Mouse (Mus musculus) forebrain, embryonic 15.5 days (tissue): Measurements from ENCODE around the gene Fgfr2. TPM values are rescaled to one million over a fixed set of nuclear protein-coding genes. Genes with fewer than 3 reads are reported as not detected.
"Not testable (repeated sequence)": the region's sequence is repeated elsewhere in the genome, so short reads cannot be mapped to it uniquely, and the experiment has no call there.

ENCODE experiments used
- ATAC-seq: fragments of 200-750 bp; cut with Nextera tagmentation; replicated peaks from 2 replicates; pipeline ENCODE4 v1.8.0; 2017; ENCODE audit warnings: mild to moderate bottlenecking, moderate TSS enrichment, moderate library complexity
- H3K27ac ChIP-seq: fragments of 300-500 bp; sonication (generic); replicated peaks from 2 replicates; pipeline ENCODE4 v1.5.1; 2015; ENCODE audit warnings: mild to moderate bottlenecking, inconsistent platforms
- H3K27me3 ChIP-seq: fragments of 300-500 bp; sonication (generic); 2 replicates; pipeline ENCODE4 v1.6.1; 2015; ENCODE audit warnings: inconsistent platforms
- H3K36me3 ChIP-seq: fragments of 300-500 bp; sonication (generic); 2 replicates; pipeline ENCODE4 v1.6.1; 2015; ENCODE audit warnings: mild to moderate bottlenecking, inconsistent platforms
- H3K4me1 ChIP-seq: fragments of 300-500 bp; sonication (generic); 2 replicates; pipeline ENCODE4 v1.6.1; 2015; ENCODE audit warnings: inconsistent platforms
- H3K4me2 ChIP-seq: fragments of 300-500 bp; sonication (generic); replicated peaks from 2 replicates; pipeline ENCODE4 v1.6.1; 2015; ENCODE audit warnings: mild to moderate bottlenecking, inconsistent platforms
- H3K4me3 ChIP-seq: fragments of 300-500 bp; sonication (generic); 2 replicates; pipeline ENCODE4 v1.5.1; 2015; ENCODE audit warnings: mild to moderate bottlenecking, inconsistent platforms
- H3K9ac ChIP-seq: fragments of 300-500 bp; sonication (generic); replicated peaks from 2 replicates; pipeline ENCODE4 v1.6.1; 2015; ENCODE audit warnings: mild to moderate bottlenecking, inconsistent platforms
- H3K9me3 ChIP-seq: fragments of 300-500 bp; sonication (generic); 2 replicates; pipeline ENCODE4 v1.6.1; 2016; ENCODE audit warnings: inconsistent platforms
- WGBS: fragments of 180-500 bp; shearing (Covaris S2); methylation state at CpG from one replicate; pipeline ENCODE4 v1.1.7; 2015; ENCODE audit warnings: mixed read lengths; 5-methylcytosine and 5-hydroxymethylcytosine counted together
- polyA plus RNA-seq: library from polyadenylated mRNA; unstranded; fragments of >200 nt; fragmentation: Nextera tagmentation; extraction: Ambion mirVana; gene quantifications from 2 replicates; pipeline ENCODE4 v1.2.1, GENCODE M21; 2015

Gene Fgfr2
- polyA plus RNA-seq, 1 experiment from 2014 or later = 48.1 TPM

DNA sequence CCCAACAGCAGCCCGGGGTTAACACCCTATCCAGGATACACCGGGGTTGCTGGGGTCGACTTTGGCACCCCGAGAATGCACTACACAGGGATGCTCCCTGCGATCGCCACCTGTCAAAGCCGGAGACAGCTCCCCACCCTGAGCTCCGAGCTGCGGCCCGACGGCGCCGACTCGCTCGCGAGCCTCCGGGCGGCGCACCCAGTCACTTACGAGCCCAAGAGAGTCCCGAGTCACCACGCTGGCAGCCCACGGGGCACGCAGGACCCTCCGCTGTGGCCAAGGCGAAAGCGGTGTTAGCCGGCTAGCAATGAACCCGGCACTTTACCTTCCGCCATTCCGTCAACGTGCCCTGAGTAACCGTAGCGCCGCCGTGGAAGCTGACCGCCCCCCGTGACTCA is 1713.2 kb downstream of the Fgfr2 start:
- ATAC-seq = peak; percentile 76
- Histone ChIP-seq H3K9me3 (no peaks in the 10 kb centered on the region), H3K4me2 (peak overlapping the region; percentile 72), H3K27ac (peak overlapping the region; percentile 76), H3K9ac (peak overlapping the region; percentile 93), H3K36me3 (no peaks in the 10 kb centered on the region), H3K27me3 (no peaks in the 10 kb centered on the region), H3K4me1 (peaks cover 29% of the 10 kb centered on the region), H3K4me3 (peak overlapping the region; percentile 88)
- under 1% methylated on average over 38 of the region's 38 CpGs for WGBS

DNA sequence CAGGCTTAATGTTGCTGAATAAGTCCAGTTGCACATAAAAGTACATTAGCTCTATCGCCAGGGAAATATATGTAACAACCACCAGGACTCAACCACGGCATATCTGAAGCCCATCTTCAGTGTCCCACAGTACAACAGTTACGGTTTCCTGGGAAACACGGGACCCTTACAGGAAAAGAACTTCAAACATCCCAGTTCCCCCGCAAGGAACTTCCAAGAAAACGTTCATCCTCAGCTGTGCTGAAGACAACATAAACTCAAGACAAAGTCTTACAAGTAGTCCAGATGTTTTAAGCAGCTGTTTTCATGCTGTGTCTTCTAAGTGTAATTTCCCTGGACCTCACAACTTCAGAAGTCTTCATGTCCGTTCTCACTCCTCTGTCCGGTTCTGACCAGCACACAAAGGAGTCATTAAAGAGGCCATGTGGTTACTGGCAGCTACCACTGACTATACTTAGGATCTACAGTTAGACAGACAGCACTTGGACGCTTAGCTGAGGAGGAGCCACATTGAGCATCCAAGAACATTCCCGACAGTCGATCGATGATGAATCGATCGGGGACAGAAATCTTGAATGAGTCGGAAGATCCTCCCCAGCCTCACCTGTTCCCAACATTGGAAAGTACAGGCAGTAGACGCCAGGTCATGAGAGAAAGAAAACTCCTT is 1713.7 kb downstream of the Fgfr2 start:
- Histone ChIP-seq H3K4me3 (peak overlapping the region; percentile 88), H3K36me3 (no peaks in the 10 kb centered on the region), H3K4me2 (peak overlapping the region; percentile 72), H3K9me3 (no peaks in the 10 kb centered on the region), H3K9ac (peak overlapping the region; percentile 93), H3K4me1 (peaks cover 29% of the 10 kb centered on the region), H3K27me3 (no peaks in the 10 kb centered on the region), H3K27ac (no peak overlapping the region)
- 7% methylated on average over 16 of the region's 16 CpGs for WGBS
- no peak for ATAC-seq

DNA sequence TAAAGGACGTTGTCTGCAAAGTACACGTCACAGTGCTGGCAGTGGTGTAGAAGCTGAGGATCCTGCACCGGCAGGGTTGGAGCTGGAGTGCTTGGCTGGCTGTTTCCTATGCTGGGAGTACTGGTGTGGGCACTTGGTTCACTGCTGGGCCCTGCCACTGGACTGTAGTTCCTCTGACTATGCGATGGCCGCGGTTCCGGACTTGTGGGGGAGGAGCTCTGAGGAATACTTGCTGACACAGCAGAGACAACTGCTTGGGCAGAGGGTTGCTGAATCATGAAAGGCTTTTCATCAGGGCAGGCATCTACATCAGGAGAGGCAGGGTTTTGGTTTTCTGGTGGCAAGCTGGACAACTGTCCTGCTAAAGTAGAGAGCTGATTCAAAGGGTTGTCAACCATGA is 1731.4 kb downstream of the Fgfr2 start:
- 93% methylated on average over 7 of the region's 7 CpGs for WGBS
- not testable (repeated sequence) for H3K4me1 ChIP-seq, ATAC-seq, H3K4me3 ChIP-seq, H3K9me3 ChIP-seq, H3K9ac ChIP-seq, H3K4me2 ChIP-seq, H3K27ac ChIP-seq, H3K27me3 ChIP-seq
- peaks cover 34% of the 10 kb centered on the region for H3K36me3 ChIP-seq

DNA sequence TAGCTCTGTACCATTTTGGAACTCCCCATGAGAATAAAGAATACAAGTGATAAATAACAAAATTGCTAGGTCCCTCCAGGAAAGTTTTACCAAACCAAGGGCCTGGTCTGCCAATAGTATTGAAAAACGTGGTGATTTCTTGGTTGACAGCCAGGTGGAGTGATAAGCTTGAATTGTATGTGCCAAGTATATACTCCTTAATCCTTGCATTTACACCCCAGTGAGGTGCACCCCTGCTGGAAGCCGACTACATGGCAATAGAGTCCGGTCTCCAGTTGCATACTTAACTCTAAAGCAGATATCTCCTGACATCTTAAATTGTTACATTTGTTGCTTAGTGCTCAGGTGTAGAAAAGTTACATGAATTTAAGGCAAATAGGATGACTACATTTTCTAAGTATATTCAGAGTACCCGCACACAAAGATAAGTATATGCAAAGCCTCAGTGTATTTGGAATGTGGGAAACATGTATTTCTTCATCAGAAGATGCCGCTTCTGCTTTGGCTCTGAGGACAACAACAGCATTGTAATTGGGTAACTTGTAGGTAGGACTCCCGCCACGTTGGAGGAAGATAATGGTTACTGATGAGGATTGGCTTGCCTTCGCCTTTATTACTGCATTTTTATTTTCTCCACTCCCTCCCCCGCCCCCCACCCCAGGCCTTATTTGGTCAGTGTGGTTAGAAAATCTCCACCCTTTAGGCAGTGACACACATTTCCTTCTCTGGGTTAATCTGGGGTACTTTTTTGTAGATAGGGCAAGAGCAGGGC is 1751.1 kb downstream of the Fgfr2 start:
- Histone ChIP-seq H3K4me2 (peak overlapping the region; percentile 69), H3K4me3 (peak overlapping the region; percentile 78), H3K27me3 (no peaks in the 10 kb centered on the region; the same call in 1 of the 2 replicates), H3K9ac (peak overlapping the region; percentile 94), H3K9me3 (no peaks in the 10 kb centered on the region), H3K4me1 (peaks cover 7% of the 10 kb centered on the region; the same call in 1 of the 2 replicates), H3K27ac (no peak overlapping the region), H3K36me3 (no peaks in the 10 kb centered on the region)
- 74% methylated on average over 9 of the region's 9 CpGs for whole genome bisulfite sequencing
- no peak for ATAC-seq

DNA sequence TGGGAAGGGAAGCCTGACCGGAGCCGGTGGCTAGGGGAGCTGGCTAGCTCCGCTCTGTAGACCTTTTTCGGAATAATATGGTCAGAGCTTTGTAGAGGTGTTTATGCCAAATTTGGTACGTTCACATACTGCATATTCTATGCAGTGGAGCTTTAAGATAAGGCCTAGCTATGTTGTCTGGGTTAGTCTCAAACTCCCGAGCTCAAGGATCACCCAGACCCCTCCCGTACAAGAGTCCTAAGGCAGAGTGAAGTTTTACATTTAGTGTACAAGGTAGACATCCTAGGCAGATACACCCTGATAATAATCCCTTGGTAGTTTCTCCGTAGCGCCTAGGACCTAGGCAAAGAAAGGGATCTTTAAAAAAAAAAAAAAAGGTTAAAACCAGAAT is 1751.7 kb downstream of the Fgfr2 start:
- Histone ChIP-seq H3K9me3 (no peaks in the 10 kb centered on the region), H3K4me2 (peak overlapping the region; percentile 69), H3K4me1 (peaks cover 7% of the 10 kb centered on the region; the same call in 1 of the 2 replicates), H3K9ac (peak overlapping the region; percentile 94), H3K36me3 (no peaks in the 10 kb centered on the region), H3K4me3 (peak overlapping the region; percentile 78), H3K27me3 (no peaks in the 10 kb centered on the region; the same call in 1 of the 2 replicates), H3K27ac (peak overlapping the region; percentile 84)
- WGBS = 6% methylated on average over 9 of the region's 9 CpGs
- ATAC-seq = no peak

DNA sequence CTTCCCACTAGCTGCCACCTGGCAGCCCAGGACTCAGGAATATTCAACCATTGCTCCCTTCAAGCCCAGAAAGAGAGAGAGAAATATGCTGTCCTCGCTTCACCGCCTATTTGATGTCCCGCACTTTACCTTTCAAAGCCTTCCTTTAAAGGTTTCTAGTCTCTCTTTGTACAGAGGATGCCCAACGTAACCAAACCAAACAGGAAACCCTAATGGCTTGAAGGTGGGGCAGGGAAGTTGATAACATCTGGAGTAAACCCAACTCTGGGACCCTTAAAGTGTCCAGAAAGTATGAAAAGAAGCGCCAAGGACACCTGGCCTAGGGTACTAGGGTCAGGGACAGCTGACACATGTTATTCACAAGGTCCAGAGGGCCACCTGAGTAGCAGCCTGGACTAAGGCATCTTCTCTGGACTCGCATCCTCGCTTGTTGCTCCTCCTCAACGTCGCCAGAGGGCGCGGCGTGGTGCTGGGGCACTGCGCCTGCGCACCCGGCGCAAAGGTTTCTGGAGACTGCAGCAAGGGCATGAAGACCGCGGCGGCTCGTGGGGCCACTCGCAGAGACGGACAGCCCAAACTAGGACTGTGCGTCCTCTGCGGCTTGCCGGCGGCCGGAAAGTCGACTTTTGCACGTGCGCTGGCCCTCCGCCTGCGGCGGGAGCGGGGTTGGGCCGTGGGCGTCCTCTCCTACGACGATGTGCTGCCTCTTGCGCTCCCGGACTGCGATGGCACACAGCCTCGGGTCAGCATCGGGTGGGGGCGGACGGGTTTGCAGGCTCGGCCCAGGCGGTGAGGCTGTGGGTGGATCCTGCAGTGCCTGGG is 1752.3 kb downstream of the Fgfr2 start, which contains the start of gene Pstk:
Pstk (plus strand) TSS at position 494 of the 822 bp plus-strand sequence.
- peak; percentile 92 for ATAC-seq
- Histone ChIP-seq H3K4me3 (peak within 1 kb of the TSS; percentile 78), H3K27me3 (no peaks in the 10 kb centered on the region; the same call in 1 of the 2 replicates), H3K9ac (peak within 1 kb of the TSS; percentile 94), H3K36me3 (no peaks in the 10 kb centered on the region), H3K9me3 (no peaks in the 10 kb centered on the region), H3K4me2 (peak within 1 kb of the TSS; percentile 69), H3K4me1 (peaks cover 7% of the 10 kb centered on the region; the same call in 1 of the 2 replicates), H3K27ac (peak within 1 kb of the TSS; percentile 84)
- 5% methylated on average over 47 of the region's 47 CpGs for WGBS

DNA sequence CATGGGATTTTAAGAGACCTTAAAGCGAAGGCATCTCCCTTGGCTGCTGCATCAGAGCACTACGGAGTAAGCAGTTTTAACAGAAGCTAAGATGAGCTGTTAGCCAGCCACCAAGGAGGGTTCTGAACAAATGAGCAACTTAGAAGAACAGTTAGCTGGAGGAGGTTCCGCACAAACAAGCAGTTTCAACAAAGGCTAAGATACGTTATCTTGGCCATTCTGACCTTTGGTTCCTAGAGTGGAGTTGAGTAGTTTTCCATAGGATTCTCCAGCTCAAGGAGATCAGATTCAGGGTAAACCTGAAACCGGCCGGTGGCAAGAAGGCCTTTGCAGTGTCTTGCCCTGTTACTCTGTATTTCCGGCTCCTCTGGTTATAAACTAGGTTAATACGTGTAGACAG is 1759.0 kb downstream of the Fgfr2 start:
- no peak overlapping the region for H3K9ac ChIP-seq
- no peak for ATAC-seq
- H3K36me3 ChIP-seq = 0 out of 2 replicates have a peak, but pooled peaks cover under 1% of the 10 kb centered on the region
- H3K27me3 ChIP-seq = no peaks in the 10 kb centered on the region; the same call in 1 of the 2 replicates
- H3K4me1 ChIP-seq = peaks cover 18% of the 10 kb centered on the region
- no peak overlapping the region for H3K4me2 ChIP-seq
- H3K27ac ChIP-seq = no peak overlapping the region
- no peaks in the 10 kb centered on the region for H3K9me3 ChIP-seq
- no peak overlapping the region for H3K4me3 ChIP-seq
- 95% methylated on average over 8 of the region's 8 CpGs for WGBS

DNA sequence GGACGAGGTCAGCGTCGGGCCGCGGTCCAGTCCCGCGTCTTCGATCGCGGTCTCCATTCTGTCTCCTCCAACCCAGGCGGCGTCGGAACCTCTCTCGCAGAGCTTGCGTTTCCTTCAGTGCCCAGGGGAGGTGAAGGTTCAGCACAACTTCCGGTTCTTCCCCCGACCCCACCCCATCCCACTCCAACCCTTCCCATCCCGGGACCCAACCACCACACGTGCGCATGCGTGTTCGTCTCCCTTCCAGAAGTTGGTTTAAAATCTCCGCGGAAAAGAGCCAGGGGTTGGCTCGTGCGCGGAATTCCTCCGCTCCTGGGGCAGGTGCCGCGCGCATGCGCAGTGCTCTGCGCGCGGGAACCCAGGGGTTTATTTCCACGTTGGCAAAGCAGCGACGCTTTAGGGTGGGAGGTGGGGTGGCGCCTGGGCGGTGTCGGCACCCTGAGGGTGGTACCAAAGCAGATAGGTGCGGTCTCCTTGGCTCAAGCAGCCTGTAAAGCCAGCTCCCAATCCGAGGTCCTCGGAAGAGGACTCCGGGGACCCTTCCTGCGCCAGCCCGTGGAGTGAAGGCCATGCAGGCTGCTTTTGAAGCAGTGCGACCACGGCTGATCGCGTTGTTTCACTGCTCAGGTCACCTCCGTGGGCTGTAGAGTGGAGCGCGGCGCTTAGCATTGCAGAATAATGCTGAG is 1760.4 kb downstream of the Fgfr2 start, which contains the start of gene 2310057M21Rik:
2310057M21Rik (minus strand) TSS at position 145 of the 686 bp plus-strand sequence.
- Histone ChIP-seq H3K4me3 (peak within 1 kb of the TSS; percentile 96), H3K9ac (peak within 1 kb of the TSS; percentile 88), H3K4me1 (peaks cover 18% of the 10 kb centered on the region), H3K36me3 (peaks cover 5% of the 10 kb centered on the region; the same call in 1 of the 2 replicates), H3K9me3 (no peaks in the 10 kb centered on the region), H3K27ac (peak within 1 kb of the TSS; percentile 87), H3K4me2 (peak within 1 kb of the TSS; percentile 91), H3K27me3 (no peaks in the 10 kb centered on the region; the same call in 1 of the 2 replicates)
- peak; percentile 98 for ATAC-seq
- under 1% methylated on average over 55 of the region's 55 CpGs for WGBS

DNA sequence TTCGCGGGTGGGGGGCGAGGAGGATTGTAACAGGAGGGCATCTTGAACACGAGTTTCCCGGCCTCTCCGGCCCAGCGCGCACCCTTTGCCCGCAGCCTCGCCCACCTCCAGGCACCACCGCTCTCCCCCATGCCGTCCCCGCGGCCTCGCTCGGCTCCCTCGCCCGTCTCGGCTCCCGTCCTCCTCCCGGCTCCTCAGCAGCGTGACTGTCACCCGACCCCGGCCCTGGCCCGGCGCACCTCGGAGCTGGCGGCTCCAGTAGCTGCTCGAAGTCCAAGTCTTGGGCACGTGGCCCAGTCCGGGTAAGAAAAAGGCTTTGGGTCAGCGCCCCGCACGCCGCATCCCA is 1760.9 kb downstream of the Fgfr2 start:
- peaks cover 9% of the 10 kb centered on the region for H3K36me3 ChIP-seq
- WGBS = under 1% methylated on average over 35 of the region's 35 CpGs
- H3K4me1 ChIP-seq = peaks cover 18% of the 10 kb centered on the region
- no peaks in the 10 kb centered on the region for H3K9me3 ChIP-seq
- H3K27ac ChIP-seq = peak overlapping the region; percentile 87
- H3K27me3 ChIP-seq = no peaks in the 10 kb centered on the region; the same call in 1 of the 2 replicates
- H3K9ac ChIP-seq = peak overlapping the region; percentile 88
- peak; percentile 89 for ATAC-seq
- H3K4me2 ChIP-seq = peak overlapping the region; percentile 91
- H3K4me3 ChIP-seq = peak overlapping the region; percentile 96

DNA sequence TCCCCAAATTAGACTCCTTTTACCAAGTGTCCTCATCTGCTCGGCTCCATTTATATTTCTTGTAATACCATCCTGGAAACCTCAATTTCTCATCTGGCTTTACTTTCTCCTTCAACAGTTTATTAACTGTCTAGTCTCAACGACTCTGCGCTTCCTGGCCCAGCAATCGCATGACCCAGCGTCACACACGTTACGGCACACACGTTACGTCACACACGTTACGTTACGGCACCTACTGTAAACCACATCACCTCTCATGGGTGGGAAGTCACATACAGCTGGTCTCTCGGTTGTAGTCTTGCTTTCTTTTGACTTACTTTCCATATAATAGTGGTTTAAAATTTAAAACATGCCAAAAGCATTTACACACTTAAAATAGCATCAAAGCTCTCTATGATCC is 1767.0 kb downstream of the Fgfr2 start:
- H3K9ac ChIP-seq = no peak overlapping the region
- H3K27me3 ChIP-seq = no peaks in the 10 kb centered on the region
- no peaks in the 10 kb centered on the region for H3K9me3 ChIP-seq
- peaks cover 3% of the 10 kb centered on the region for H3K4me1 ChIP-seq
- 97% methylated on average over 13 of the region's 13 CpGs for WGBS
- no peak overlapping the region for H3K27ac ChIP-seq
- peaks cover 38% of the 10 kb centered on the region for H3K36me3 ChIP-seq
- ATAC-seq = no peak
- H3K4me2 ChIP-seq = no peak overlapping the region
- H3K4me3 ChIP-seq = no peak overlapping the region

DNA sequence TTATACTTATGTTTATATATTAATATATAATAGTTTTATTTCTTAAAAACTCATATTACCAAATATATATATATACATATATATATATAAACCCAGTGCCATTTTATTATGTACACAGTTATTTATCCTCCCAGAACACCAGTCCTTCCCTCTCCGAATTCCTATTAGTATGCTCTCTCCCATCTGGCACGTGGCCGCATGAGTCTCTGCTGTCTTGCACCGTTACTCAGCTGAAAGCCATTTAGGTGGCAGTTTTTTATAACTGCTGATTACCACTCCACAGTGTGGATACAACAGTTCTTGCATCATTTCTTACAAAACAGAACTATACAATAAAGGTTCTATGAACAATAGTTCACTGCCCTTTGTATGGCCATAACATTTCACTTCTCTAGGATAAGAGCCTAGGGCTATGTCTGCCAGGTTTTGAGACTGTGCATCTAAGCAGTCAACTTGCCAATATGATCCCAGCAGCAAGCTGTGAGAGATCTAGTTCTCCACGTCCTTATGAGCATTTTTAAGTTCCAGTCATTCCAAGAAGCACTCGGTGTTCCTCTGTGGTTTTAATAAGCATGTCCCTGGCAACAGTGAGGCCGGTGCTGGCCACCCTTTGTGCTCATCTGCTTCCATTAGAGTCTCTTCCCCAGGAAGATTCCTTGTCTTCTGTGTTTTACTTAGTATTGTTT is 1777.2 kb downstream of the Fgfr2 start:
- 0 out of 2 replicates have a peak, but pooled peaks have one; percentile 38 for ATAC-seq
- peaks cover 6% of the 10 kb centered on the region; the same call in 1 of the 2 replicates for H3K4me1 ChIP-seq
- no peak overlapping the region for H3K9ac ChIP-seq
- H3K4me3 ChIP-seq = no peak overlapping the region
- no peaks in the 10 kb centered on the region for H3K9me3 ChIP-seq
- peak overlapping the region; percentile 23 for H3K27ac ChIP-seq
- no peak overlapping the region for H3K4me2 ChIP-seq
- peaks cover 38% of the 10 kb centered on the region for H3K36me3 ChIP-seq
- H3K27me3 ChIP-seq = no peaks in the 10 kb centered on the region
- whole genome bisulfite sequencing = 59% methylated on average over 7 of the region's 7 CpGs
